Mouse (Mus musculus) bone marrow macrophage, adult 2 months (primary cell): ENCODE measurements around the gene Arhgap42.

ENCODE experiments used
- CTCF ChIP-seq: IDR thresholded peaks from 2 replicates; pipeline ENCODE4 v1.5.1; 2012; ENCODE audit warnings: low read depth, mild to moderate bottlenecking, low read length, moderate library complexity
- POLR2A ChIP-seq: IDR thresholded peaks from 2 replicates; pipeline ENCODE4 v1.6.1; 2012; ENCODE audit warnings: mild to moderate bottlenecking, low read depth, low read length, borderline replicate concordance

- no peak for TF ChIP-seq POLR2A
- TF ChIP-seq CTCF: no peak
Measured at GRCm38 (mm10) chr9:9229662-9230061, 9.2 kb downstream of the Arhgap42 start.
